Comparison of ENCODE assay signal across 26 mouse cellular contexts in genomic region chr7:122758645-122759044, GRCm38 (mm10).
DNase-seq lines count a peak whose midpoint lies in the region; ATAC-seq and TF ChIP-seq lines count a peak whose summit lies in the region.
"Had no signal": no experiment of that assay in that cellular context is flagged by ENCODE, and none has a peak within 500 bp of the region (broad histone marks: within the 10 kb centered on the region; RNA-seq: fewer than 3 reads in every experiment).

No protein-coding gene starts in this region.

- H3K9ac ChIP-seq in kidney, embryonic 15.5 days = no peak overlapping the region
- H3K9ac ChIP-seq in kidney, postnatal 0 days (ENCODE audit: low read depth, low read length) = no peak overlapping the region
- H3K9ac ChIP-seq: embryonic facial prominence, embryonic 13.5 days; embryonic facial prominence, embryonic 15.5 days; forebrain, embryonic 12.5 days had no signal

- no peak overlapping the region for H3K27ac ChIP-seq in kidney, embryonic 15.5 days
- no peak overlapping the region for H3K27ac ChIP-seq in kidney, postnatal 0 days
- H3K27ac ChIP-seq: embryonic facial prominence, embryonic 13.5 days; embryonic facial prominence, embryonic 15.5 days; forebrain, embryonic 10.5 days; forebrain, embryonic 12.5 days had no signal

- no peak overlapping the region for H3K4me2 ChIP-seq in kidney, embryonic 15.5 days
- no peak overlapping the region for H3K4me2 ChIP-seq in kidney, postnatal 0 days (ENCODE audit: low read length)
- H3K4me2 ChIP-seq: embryonic facial prominence, embryonic 13.5 days; embryonic facial prominence, embryonic 15.5 days; forebrain, embryonic 12.5 days had no signal

- DNase-seq in kidney, postnatal 25 days = no peak
- DNase-seq in kidney, postnatal 0 days (ENCODE audit: low spot score) = peak; percentile 36
- no peak for DNase-seq in kidney, postnatal 14 days
- no peak for DNase-seq in adrenal gland, postnatal 36 days
- DNase-seq: adrenal gland, adult 8-10 months; adrenal gland, postnatal 14 days; B cell, adult 2 months; cerebellum, adult 11 months; cerebellum, adult 18-20 months; cerebellum, adult 8-10 months; cerebellum, adult 9-11 months; cerebellum, postnatal 14 days; cerebellum, postnatal 36 days; embryo, embryonic 11 days had no signal

- peak; percentile 71 for ATAC-seq in kidney, embryonic 15.5 days (replicated peaks; ENCODE audit: low FRiP score)
- no peak for ATAC-seq in kidney, postnatal 0 days (replicated peaks; ENCODE audit: low FRiP score, low read depth)
- ATAC-seq: activated CD4-positive, CD25-positive, alpha-beta regulatory T cell, adult 4 months; CD4-positive, CD25-positive, alpha-beta regulatory T cell, adult 4 months; forebrain, embryonic 14.5 days; forebrain, embryonic 16.5 days; Patski had no signal

- no peak overlapping the region for H3K4me3 ChIP-seq in kidney, embryonic 15.5 days (replicated peaks)
- no peak overlapping the region for H3K4me3 ChIP-seq in kidney, postnatal 0 days (replicated peaks; ENCODE audit: low read depth, low read length)
- H3K4me3 ChIP-seq: embryonic facial prominence, embryonic 13.5 days; embryonic facial prominence, embryonic 15.5 days; erythroblast, embryonic 14.5 days; forebrain, embryonic 10.5 days; forebrain, embryonic 12.5 days had no signal

- peaks cover 12% of the 10 kb centered on the region for H3K27me3 ChIP-seq in kidney, embryonic 15.5 days
- no peaks in the 10 kb centered on the region for H3K27me3 ChIP-seq in kidney, postnatal 0 days (ENCODE audit: insufficient read depth, low read length)
- H3K27me3 ChIP-seq: embryonic facial prominence, embryonic 13.5 days; embryonic facial prominence, embryonic 15.5 days; forebrain, embryonic 12.5 days; Patski had no signal

- no peaks in the 10 kb centered on the region for H3K36me3 ChIP-seq in kidney, embryonic 15.5 days
- H3K36me3 ChIP-seq in kidney, postnatal 0 days (ENCODE audit: insufficient read depth, low read length) = no peaks in the 10 kb centered on the region
- H3K36me3 ChIP-seq: embryonic facial prominence, embryonic 13.5 days; embryonic facial prominence, embryonic 15.5 days; forebrain, embryonic 10.5 days; forebrain, embryonic 12.5 days; G1E had no signal

- TF ChIP-seq CTCF in kidney, postnatal 0 days (IDR thresholded peaks at IDR 0.05; ENCODE audit: low read depth) = no peak

- 28% methylated on average over 3 of the region's 3 CpGs for WGBS in kidney, embryonic 15.5 days
- WGBS in kidney, postnatal 0 days = 37% methylated on average over 3 of the region's 3 CpGs

- no peaks in the 10 kb centered on the region for H3K9me3 ChIP-seq in kidney, embryonic 15.5 days (replicated peaks)
- peaks cover 4% of the 10 kb centered on the region; the same call in 1 of the 2 replicates for H3K9me3 ChIP-seq in kidney, postnatal 0 days (replicated peaks; ENCODE audit: low read length)
- H3K9me3 ChIP-seq: embryonic facial prominence, embryonic 15.5 days had no signal

- peaks cover 10% of the 10 kb centered on the region; the same call in 1 of the 2 replicates for H3K4me1 ChIP-seq in kidney, embryonic 15.5 days
- no peaks in the 10 kb centered on the region for H3K4me1 ChIP-seq in kidney, postnatal 0 days (replicated peaks; ENCODE audit: insufficient read depth, low read length)
- H3K4me1 ChIP-seq: embryonic facial prominence, embryonic 13.5 days; embryonic facial prominence, embryonic 15.5 days; forebrain, embryonic 10.5 days had no signal
